21 mouse cellular contexts compared by ENCODE assay signal in the genomic region with DNA sequence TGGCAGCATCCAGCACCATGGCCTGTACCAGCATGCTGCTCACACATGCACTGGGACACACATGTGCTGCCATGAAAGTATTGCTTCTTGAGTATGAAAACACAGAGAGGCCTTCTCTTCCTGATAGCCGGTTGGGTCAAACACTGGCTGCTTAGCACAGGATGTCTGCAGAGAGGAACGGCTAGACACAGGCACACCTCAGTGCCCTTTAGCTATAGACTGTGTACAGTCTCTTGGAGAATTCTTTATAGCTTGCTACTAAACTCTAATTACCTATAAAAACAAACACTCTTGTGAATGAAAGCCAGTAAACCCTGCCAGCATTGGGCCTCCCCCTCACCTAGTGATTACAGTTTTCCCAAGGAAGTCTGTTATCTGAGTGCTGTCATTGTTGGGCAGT.
DNase-seq lines count a peak whose midpoint lies in the region; ATAC-seq lines count a peak whose summit lies in the region.
"Had no signal": no experiment of that assay in that cellular context is flagged by ENCODE, and none has a peak within 500 bp of the region (broad histone marks: within the 10 kb centered on the region; RNA-seq: fewer than 3 reads in every experiment).

No protein-coding gene starts in this region.

- H3K27me3 ChIP-seq in embryonic facial prominence, embryonic 13.5 days, result no peaks in the 10 kb centered on the region
- no peaks in the 10 kb centered on the region for H3K27me3 ChIP-seq in embryonic facial prominence, embryonic 10.5 days (replicated peaks; ENCODE audit: low read depth, poor library complexity, severe bottlenecking)
- no peaks in the 10 kb centered on the region for H3K27me3 ChIP-seq in kidney, embryonic 16.5 days (ENCODE audit: insufficient read depth, low read length)
- H3K27me3 ChIP-seq in kidney, embryonic 14.5 days (ENCODE audit: control insufficient read depth, insufficient read depth, low read length), result no peaks in the 10 kb centered on the region
- no peaks in the 10 kb centered on the region for H3K27me3 ChIP-seq in limb, embryonic 13.5 days
- H3K27me3 ChIP-seq: forebrain, embryonic 12.5 days; heart, embryonic 15.5 days; hindbrain, embryonic 13.5 days had no signal

- peaks cover 44% of the 10 kb centered on the region for H3K4me1 ChIP-seq in embryonic facial prominence, embryonic 13.5 days
- H3K4me1 ChIP-seq in embryonic facial prominence, embryonic 10.5 days, result peaks cover 39% of the 10 kb centered on the region
- peaks cover 32% of the 10 kb centered on the region for H3K4me1 ChIP-seq in kidney, embryonic 16.5 days (ENCODE audit: insufficient read depth, low read length)
- H3K4me1 ChIP-seq in kidney, embryonic 14.5 days (ENCODE audit: control insufficient read depth, insufficient read depth, low read length), result peaks cover 11% of the 10 kb centered on the region
- peaks cover 64% of the 10 kb centered on the region for H3K4me1 ChIP-seq in limb, embryonic 13.5 days

- WGBS in embryonic facial prominence, embryonic 13.5 days, result 57% methylated on average over 2 of the region's 2 CpGs
- 69% methylated on average over 2 of the region's 2 CpGs for WGBS in embryonic facial prominence, embryonic 10.5 days
- WGBS in kidney, embryonic 16.5 days, result 23% methylated on average over 2 of the region's 2 CpGs
- WGBS in kidney, embryonic 14.5 days, result 32% methylated on average over 2 of the region's 2 CpGs
- WGBS in large intestine, adult 2 months, result 31% methylated on average over 2 of the region's 2 CpGs
- WGBS in limb, embryonic 13.5 days, result 17% methylated on average over 2 of the region's 2 CpGs

- no peak overlapping the region for H3K9ac ChIP-seq in embryonic facial prominence, embryonic 13.5 days
- H3K9ac ChIP-seq in kidney, embryonic 16.5 days (replicated peaks; ENCODE audit: low read length), result no peak overlapping the region
- no peak overlapping the region for H3K9ac ChIP-seq in kidney, embryonic 14.5 days (ENCODE audit: low read depth, low read length)
- H3K9ac ChIP-seq in limb, embryonic 13.5 days, result no peak overlapping the region
- H3K9ac ChIP-seq: forebrain, embryonic 12.5 days; heart, embryonic 15.5 days; hindbrain, embryonic 13.5 days had no signal

- no peaks in the 10 kb centered on the region for H3K9me3 ChIP-seq in embryonic facial prominence, embryonic 13.5 days
- no peaks in the 10 kb centered on the region for H3K9me3 ChIP-seq in embryonic facial prominence, embryonic 10.5 days
- no peaks in the 10 kb centered on the region for H3K9me3 ChIP-seq in kidney, embryonic 16.5 days (ENCODE audit: low read length)
- no peaks in the 10 kb centered on the region for H3K9me3 ChIP-seq in kidney, embryonic 14.5 days (ENCODE audit: control insufficient read depth, low read length)
- H3K9me3 ChIP-seq in limb, embryonic 13.5 days, result no peaks in the 10 kb centered on the region
- H3K9me3 ChIP-seq: forebrain, embryonic 12.5 days; heart, embryonic 15.5 days; hindbrain, embryonic 13.5 days had no signal

- no peak overlapping the region for H3K4me2 ChIP-seq in embryonic facial prominence, embryonic 13.5 days
- H3K4me2 ChIP-seq in kidney, embryonic 16.5 days (replicated peaks; ENCODE audit: low read depth, low read length), result no peak overlapping the region
- H3K4me2 ChIP-seq in kidney, embryonic 14.5 days (replicated peaks; ENCODE audit: low read depth, low read length), result no peak overlapping the region
- H3K4me2 ChIP-seq in limb, embryonic 13.5 days (replicated peaks), result no peak overlapping the region
- H3K4me2 ChIP-seq: forebrain, embryonic 12.5 days; heart, embryonic 11.5 days; heart, embryonic 15.5 days; hindbrain, embryonic 13.5 days had no signal

- DNase-seq in embryonic facial prominence, embryonic 10.5 days (ENCODE audit: low spot score), result no peak
- DNase-seq in large intestine, adult 2 months (ENCODE audit: low read depth, low spot score), result peak; percentile 32
- no peak for DNase-seq in cerebellum, adult 11 months
- DNase-seq in cerebellum, postnatal 10 days, result no peak
- DNase-seq: adrenal gland, postnatal 10 days; B cell, adult 2 months; cerebellum, adult 11-12 months; cerebellum, adult 9-10 months; cerebellum, postnatal 36 days; gastrocnemius, postnatal 14 days; heart, postnatal 14 days had no signal

- H3K27ac ChIP-seq in embryonic facial prominence, embryonic 13.5 days, result peak overlapping the region; percentile 45; the same call in 1 of the 2 replicates
- H3K27ac ChIP-seq in embryonic facial prominence, embryonic 10.5 days (replicated peaks), result no peak overlapping the region
- H3K27ac ChIP-seq in kidney, embryonic 16.5 days (ENCODE audit: low read length), result no peak overlapping the region
- H3K27ac ChIP-seq in kidney, embryonic 14.5 days (ENCODE audit: low read depth, low read length), result no peak overlapping the region
- H3K27ac ChIP-seq in limb, embryonic 13.5 days, result peak overlapping the region; percentile 58; the same call in 1 of the 2 replicates
- H3K27ac ChIP-seq: forebrain, embryonic 12.5 days; heart, embryonic 15.5 days; hindbrain, embryonic 13.5 days had no signal

- H3K36me3 ChIP-seq in embryonic facial prominence, embryonic 13.5 days, result no peaks in the 10 kb centered on the region
- no peaks in the 10 kb centered on the region for H3K36me3 ChIP-seq in embryonic facial prominence, embryonic 10.5 days (replicated peaks)
- H3K36me3 ChIP-seq in kidney, embryonic 16.5 days (ENCODE audit: insufficient read depth, low read length), result no peaks in the 10 kb centered on the region
- H3K36me3 ChIP-seq in kidney, embryonic 14.5 days (ENCODE audit: control insufficient read depth, insufficient read depth, low read length), result no peaks in the 10 kb centered on the region
- H3K36me3 ChIP-seq in limb, embryonic 13.5 days, result peaks cover 5% of the 10 kb centered on the region; the same call in 1 of the 2 replicates
- H3K36me3 ChIP-seq: forebrain, embryonic 12.5 days; heart, embryonic 15.5 days; hindbrain, embryonic 13.5 days had no signal

- H3K4me3 ChIP-seq in embryonic facial prominence, embryonic 13.5 days, result no peak overlapping the region
- H3K4me3 ChIP-seq in embryonic facial prominence, embryonic 10.5 days, result no peak overlapping the region
- no peak overlapping the region for H3K4me3 ChIP-seq in kidney, embryonic 16.5 days (ENCODE audit: low read length)
- H3K4me3 ChIP-seq in kidney, embryonic 14.5 days (ENCODE audit: low read length), result no peak overlapping the region
- H3K4me3 ChIP-seq in limb, embryonic 13.5 days, result no peak overlapping the region
- H3K4me3 ChIP-seq: forebrain, embryonic 12.5 days; heart, embryonic 15.5 days; hindbrain, embryonic 13.5 days had no signal

- no peak for ATAC-seq in embryonic facial prominence, embryonic 13.5 days (ENCODE audit: insufficient number of reproducible peaks, insufficient read depth, low FRiP score, low TSS enrichment, low read depth)
- ATAC-seq in kidney, embryonic 16.5 days (ENCODE audit: low FRiP score, low TSS enrichment), result 0 out of 2 replicates have a peak, but pooled peaks have one; percentile 29
- ATAC-seq in kidney, embryonic 14.5 days (ENCODE audit: low FRiP score, low TSS enrichment), result no peak; the same call in 1 of the 2 replicates
- ATAC-seq in limb, embryonic 13.5 days (ENCODE audit: low FRiP score, low read depth), result peak; percentile 54
- ATAC-seq: CD4-positive, CD25-positive, alpha-beta regulatory T cell, adult 4 months; forebrain, embryonic 16.5 days had no signal

Comparison
In these comparisons a context has a peak if more than half of its experiments do, and no peak if none do; other contexts are left out.
1. ATAC-seq: peak in kidney, embryonic 16.5 days (single experiment) and limb, embryonic 13.5 days (single experiment); none in embryonic facial prominence, embryonic 13.5 days (single experiment) and kidney, embryonic 14.5 days (single experiment).
2. H3K27ac ChIP-seq: peak in embryonic facial prominence, embryonic 13.5 days (single experiment) and limb, embryonic 13.5 days (single experiment); none in embryonic facial prominence, embryonic 10.5 days (single experiment), kidney, embryonic 16.5 days (single experiment) and kidney, embryonic 14.5 days (single experiment).